Mouse (Mus musculus): ENCODE results near the gene Ampd3. TPM values are rescaled to one million over a fixed set of nuclear protein-coding genes. Genes with fewer than 3 reads are reported as not detected.

The Ampd3 gene
- polyA plus RNA-seq, 1 experiment from 2014 or later = 1.2 TPM

DNA sequence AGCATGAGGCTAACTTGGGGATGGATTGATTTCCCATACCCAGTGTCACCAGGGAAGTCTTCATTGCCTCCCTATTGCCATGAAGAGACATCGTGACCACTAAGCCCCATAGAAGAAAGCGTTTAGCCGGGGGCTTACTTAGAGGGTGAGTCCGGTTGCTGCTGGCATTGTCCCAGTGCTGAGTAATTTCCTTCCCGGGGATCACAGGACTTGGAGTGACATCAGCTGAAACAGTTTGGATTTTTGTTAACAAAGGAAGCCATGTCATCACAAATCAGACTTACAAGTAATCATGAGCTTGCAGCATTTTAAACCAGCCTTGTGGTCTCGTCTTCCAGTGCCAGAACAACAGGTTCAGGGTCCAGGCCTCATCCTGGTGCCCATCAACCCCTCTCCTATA, 19.3 kb downstream of the Ampd3 start:
- WGBS = 80% methylated on average over 6 of the region's 6 CpGs
- Histone ChIP-seq H3K9me3 (no peaks in the 10 kb centered on the region), H3K9ac (no peak overlapping the region), H3K36me3 (replicated peaks) (no peaks in the 10 kb centered on the region), H3K4me1 (no peaks in the 10 kb centered on the region), H3K27me3 (no peaks in the 10 kb centered on the region), H3K4me2 (no peak overlapping the region), H3K4me3 (replicated peaks) (no peak overlapping the region), H3K27ac (no peak overlapping the region)
- ATAC-seq (ENCODE audit: low FRiP score) = no peak

- no peak overlapping the region for H3K4me2 ChIP-seq
- 95% methylated on average over 8 of the region's 8 CpGs for WGBS
- no peaks in the 10 kb centered on the region for H3K9me3 ChIP-seq
- H3K36me3 ChIP-seq (replicated peaks) = no peaks in the 10 kb centered on the region
- no peak overlapping the region for H3K27ac ChIP-seq
- ATAC-seq (ENCODE audit: low FRiP score) = no peak
- no peaks in the 10 kb centered on the region for H3K27me3 ChIP-seq
- no peaks in the 10 kb centered on the region for H3K4me1 ChIP-seq
- H3K4me3 ChIP-seq (replicated peaks) = no peak overlapping the region
- no peak overlapping the region for H3K9ac ChIP-seq
Observed at GRCm38 (mm10) chr7:110790878-110791277, 22.9 kb downstream of the Ampd3 start.

GRCm38 (mm10) chr7:110792201-110792600, 24.2 kb downstream of the Ampd3 start:
- Histone ChIP-seq H3K4me3 (replicated peaks) (no peak overlapping the region), H3K4me1 (no peaks in the 10 kb centered on the region), H3K9me3 (no peaks in the 10 kb centered on the region), H3K27me3 (no peaks in the 10 kb centered on the region), H3K4me2 (no peak overlapping the region), H3K27ac (no peak overlapping the region), H3K9ac (no peak overlapping the region), H3K36me3 (replicated peaks) (no peaks in the 10 kb centered on the region)
- no peak for ATAC-seq (ENCODE audit: low FRiP score)
- 88% methylated on average over 5 of the region's 5 CpGs for WGBS

DNA sequence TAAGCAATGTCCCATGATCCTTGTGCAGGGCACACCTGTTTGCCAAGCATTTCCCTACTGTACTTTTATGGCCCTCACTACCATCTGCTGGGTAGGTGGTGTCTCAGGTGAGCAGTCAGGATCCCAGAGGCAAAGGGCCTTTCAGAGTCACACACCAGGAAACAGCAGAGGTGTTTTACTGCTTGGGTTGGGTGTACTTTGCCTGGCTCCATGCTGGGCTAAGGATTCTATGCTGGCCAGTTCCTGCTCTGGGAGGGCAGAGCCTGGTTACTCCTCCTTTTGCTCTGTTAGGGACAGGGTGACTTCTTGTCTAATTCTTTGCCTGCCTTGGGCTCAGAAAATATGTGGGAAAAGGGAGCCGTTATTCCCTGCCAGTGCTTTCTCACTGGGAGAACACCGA, 24.8 kb downstream of the Ampd3 start:
- no peak for ATAC-seq (ENCODE audit: low FRiP score)
- H3K4me2 ChIP-seq = no peak overlapping the region
- H3K4me3 ChIP-seq (replicated peaks) = no peak overlapping the region
- H3K9me3 ChIP-seq = no peaks in the 10 kb centered on the region
- H3K36me3 ChIP-seq (replicated peaks) = no peaks in the 10 kb centered on the region
- H3K4me1 ChIP-seq = no peaks in the 10 kb centered on the region
- no peak overlapping the region for H3K27ac ChIP-seq
- WGBS = 84% methylated on average over 2 of the region's 2 CpGs
- H3K9ac ChIP-seq = no peak overlapping the region
- no peaks in the 10 kb centered on the region for H3K27me3 ChIP-seq

GRCm38 (mm10) chr7:110794722-110795121, 26.7 kb downstream of the Ampd3 start:
- H3K27ac ChIP-seq = no peak overlapping the region
- no peaks in the 10 kb centered on the region for H3K9me3 ChIP-seq
- H3K4me2 ChIP-seq = no peak overlapping the region
- WGBS = 79% methylated on average over 4 of the region's 4 CpGs
- ATAC-seq (ENCODE audit: low FRiP score) = no peak
- H3K27me3 ChIP-seq = no peaks in the 10 kb centered on the region
- H3K36me3 ChIP-seq (replicated peaks) = no peaks in the 10 kb centered on the region
- no peaks in the 10 kb centered on the region for H3K4me1 ChIP-seq
- no peak overlapping the region for H3K4me3 ChIP-seq (replicated peaks)
- H3K9ac ChIP-seq = no peak overlapping the region

DNA sequence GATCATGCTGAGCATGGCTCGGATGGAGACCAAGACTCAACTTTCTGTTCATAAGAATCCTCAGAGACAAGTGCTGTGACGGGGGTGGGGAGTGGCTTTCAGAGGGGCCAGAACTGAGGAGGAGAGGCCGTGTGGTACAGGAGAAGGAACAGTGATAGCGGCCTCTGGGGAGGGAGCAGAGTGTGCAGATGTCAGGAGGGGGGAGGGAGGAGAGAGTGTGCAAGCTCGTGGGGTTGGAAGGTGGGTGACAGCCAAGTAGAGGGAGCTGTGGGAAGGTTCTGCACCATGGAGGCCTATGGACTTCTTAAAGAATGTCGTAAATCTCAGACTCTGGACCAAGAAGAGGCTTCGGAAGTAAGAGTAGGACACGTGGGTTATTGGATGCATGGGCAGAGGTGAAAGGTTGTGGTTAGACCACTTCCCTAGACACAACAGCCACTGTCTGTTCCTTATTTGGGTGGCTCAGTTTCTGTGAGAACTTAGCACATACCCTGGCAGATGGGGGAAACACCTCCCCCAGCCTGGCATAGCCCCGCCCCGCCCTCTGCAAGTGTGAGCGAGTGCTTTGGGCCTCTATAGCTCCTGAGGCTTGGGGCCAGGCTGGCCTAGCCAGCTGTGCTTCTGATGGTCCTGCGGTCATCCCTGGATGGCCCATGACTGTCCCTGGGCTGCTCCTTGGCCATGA, 28.5 kb downstream of the Ampd3 start:
- Histone ChIP-seq H3K9me3 (no peaks in the 10 kb centered on the region), H3K27ac (no peak overlapping the region), H3K4me1 (no peaks in the 10 kb centered on the region), H3K27me3 (no peaks in the 10 kb centered on the region), H3K4me2 (no peak overlapping the region), H3K36me3 (replicated peaks) (no peaks in the 10 kb centered on the region), H3K9ac (no peak overlapping the region), H3K4me3 (replicated peaks) (no peak overlapping the region)
- 82% methylated on average over 12 of the region's 12 CpGs for WGBS
- no peak for ATAC-seq (ENCODE audit: low FRiP score)

GRCm38 (mm10) chr7:110797722-110798409, 29.9 kb downstream of the Ampd3 start:
- ATAC-seq (ENCODE audit: low FRiP score) = no peak

DNA sequence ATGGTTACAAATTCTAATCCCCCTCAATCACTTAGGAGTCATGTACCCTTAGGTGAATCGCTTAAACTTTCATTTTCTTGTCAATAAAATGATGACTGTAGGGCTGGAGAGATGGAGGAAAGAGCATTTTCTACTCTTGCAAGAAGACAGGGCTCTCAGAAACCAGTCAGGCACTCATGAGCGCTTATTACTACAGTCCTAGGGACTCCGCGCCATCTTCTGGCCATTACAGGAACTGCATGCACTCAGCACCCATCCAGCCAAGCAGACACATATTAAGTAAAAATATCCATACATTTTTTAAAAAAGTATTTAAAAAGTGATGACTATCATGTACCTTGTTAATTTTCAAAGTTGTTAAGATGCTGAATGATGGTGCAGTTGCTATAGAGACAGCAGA, 33.0 kb downstream of the Ampd3 start:
- no peaks in the 10 kb centered on the region for H3K9me3 ChIP-seq
- H3K4me3 ChIP-seq (replicated peaks) = no peak overlapping the region
- H3K36me3 ChIP-seq (replicated peaks) = no peaks in the 10 kb centered on the region
- H3K4me1 ChIP-seq = no peaks in the 10 kb centered on the region
- H3K27ac ChIP-seq = no peak overlapping the region
- 0 out of 2 replicates have a peak, but pooled peaks have one; percentile 33 for ATAC-seq (ENCODE audit: low FRiP score)
- H3K9ac ChIP-seq = no peak overlapping the region
- no peak overlapping the region for H3K4me2 ChIP-seq
- H3K27me3 ChIP-seq = no peaks in the 10 kb centered on the region
- WGBS = 3% methylated on average over 4 of the region's 4 CpGs

More at GRCm38 (mm10) chr7:110797722-110798409, 29.9 kb downstream of the Ampd3 start:
- Histone ChIP-seq H3K36me3 (replicated peaks) (no peaks in the 10 kb centered on the region), H3K4me1 (no peaks in the 10 kb centered on the region), H3K4me2 (no peak overlapping the region), H3K9ac (no peak overlapping the region), H3K9me3 (no peaks in the 10 kb centered on the region), H3K27ac (no peak overlapping the region), H3K27me3 (no peaks in the 10 kb centered on the region), H3K4me3 (replicated peaks) (no peak overlapping the region)
- 90% methylated on average over 11 of the region's 11 CpGs for WGBS

- WGBS = 91% methylated on average over 10 of the region's 10 CpGs
- Histone ChIP-seq H3K36me3 (replicated peaks) (no peaks in the 10 kb centered on the region), H3K9ac (no peak overlapping the region), H3K4me1 (no peaks in the 10 kb centered on the region), H3K4me2 (no peak overlapping the region), H3K4me3 (replicated peaks) (no peak overlapping the region), H3K27me3 (no peaks in the 10 kb centered on the region), H3K9me3 (no peaks in the 10 kb centered on the region), H3K27ac (no peak overlapping the region)
- ATAC-seq (ENCODE audit: low FRiP score) = no peak
Observed at GRCm38 (mm10) chr7:110803131-110803530, 35.1 kb downstream of the Ampd3 start.

DNA sequence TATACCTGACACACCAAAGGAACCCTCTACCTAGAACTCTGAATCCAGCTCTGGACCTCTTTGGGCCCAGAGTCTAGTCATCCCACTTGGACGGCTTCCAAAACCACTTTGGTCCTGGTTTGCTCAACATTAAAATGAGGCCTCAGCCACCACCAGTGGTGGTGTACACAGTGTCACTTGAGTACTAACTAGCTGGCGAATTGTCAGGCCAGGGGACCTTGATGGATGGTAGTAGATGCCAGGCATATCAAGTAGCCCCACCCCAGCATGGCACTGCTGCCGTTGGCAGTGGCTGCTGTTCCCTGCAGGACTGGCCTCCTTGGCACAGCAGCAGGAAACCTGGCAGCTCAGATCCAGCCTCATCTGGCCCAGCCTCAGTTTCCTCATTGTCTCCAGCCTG, 36.3 kb downstream of the Ampd3 start:
- no peaks in the 10 kb centered on the region for H3K36me3 ChIP-seq (replicated peaks)
- no peak overlapping the region for H3K4me3 ChIP-seq (replicated peaks)
- no peak overlapping the region for H3K27ac ChIP-seq
- WGBS = 78% methylated on average over 3 of the region's 3 CpGs
- ATAC-seq (ENCODE audit: low FRiP score) = no peak
- H3K4me2 ChIP-seq = no peak overlapping the region
- no peaks in the 10 kb centered on the region for H3K27me3 ChIP-seq
- H3K4me1 ChIP-seq = no peaks in the 10 kb centered on the region
- no peaks in the 10 kb centered on the region for H3K9me3 ChIP-seq
- H3K9ac ChIP-seq = no peak overlapping the region

DNA sequence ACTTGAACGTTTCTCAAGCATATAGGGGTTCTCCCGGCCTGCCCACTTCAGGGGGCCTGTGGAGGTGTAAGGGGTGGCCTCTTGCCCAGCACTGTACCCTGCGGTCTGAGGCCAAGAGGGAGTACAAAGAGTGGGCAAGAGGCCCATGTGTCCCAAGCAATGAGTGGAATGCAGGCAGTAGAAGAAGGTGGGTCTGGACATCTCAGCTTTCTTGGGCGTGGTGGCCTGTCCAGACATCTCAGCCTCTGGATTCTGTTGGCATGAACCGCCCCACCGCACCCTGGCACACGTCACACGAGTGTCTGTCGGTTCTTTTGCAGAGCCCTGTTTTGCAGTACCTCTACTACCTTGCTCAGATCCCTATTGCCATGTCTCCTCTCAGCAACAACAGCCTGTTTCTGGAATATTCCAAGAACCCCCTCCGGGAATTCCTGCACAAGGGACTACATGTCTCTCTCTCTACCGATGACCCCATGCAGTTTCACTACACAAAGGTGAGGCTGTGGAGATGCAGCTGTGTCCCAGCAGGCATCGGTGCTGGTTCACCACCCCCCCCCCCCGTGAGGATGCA, 39.5 kb downstream of the Ampd3 start:
- no peaks in the 10 kb centered on the region for H3K9me3 ChIP-seq
- H3K36me3 ChIP-seq (replicated peaks) = 0 out of 2 replicates have a peak, but pooled peaks cover 2% of the 10 kb centered on the region
- ATAC-seq (ENCODE audit: low FRiP score) = no peak
- no peaks in the 10 kb centered on the region for H3K27me3 ChIP-seq
- H3K27ac ChIP-seq = no peak overlapping the region
- H3K4me3 ChIP-seq (replicated peaks) = no peak overlapping the region
- H3K4me1 ChIP-seq = no peaks in the 10 kb centered on the region
- no peak overlapping the region for H3K9ac ChIP-seq
- WGBS = 93% methylated on average over 13 of the region's 13 CpGs
- H3K4me2 ChIP-seq = no peak overlapping the region

GRCm38 (mm10) chr7:110808962-110809361, 41.0 kb downstream of the Ampd3 start:
- no peak for ATAC-seq (ENCODE audit: low FRiP score)
- Histone ChIP-seq H3K36me3 (replicated peaks) (0 out of 2 replicates have a peak, but pooled peaks cover 6% of the 10 kb centered on the region), H3K4me2 (no peak overlapping the region), H3K9ac (no peak overlapping the region), H3K27me3 (no peaks in the 10 kb centered on the region), H3K4me1 (no peaks in the 10 kb centered on the region), H3K9me3 (no peaks in the 10 kb centered on the region), H3K27ac (no peak overlapping the region), H3K4me3 (replicated peaks) (no peak overlapping the region)
- WGBS = 76% methylated on average over 3 of the region's 3 CpGs
